Mouse (Mus musculus) E14TG2a.4 (cell line): Measurements from ENCODE around the gene Ceacam16.

Source experiments
- CTCF ChIP-seq: conservative IDR thresholded peaks from 2 replicates; pipeline ENCODE4 v1.5.1; 2014; ENCODE audit warnings: low read length
- NANOG ChIP-seq: IDR thresholded peaks from 2 replicates; pipeline ENCODE4 v1.6.1; 2014; ENCODE audit warnings: borderline replicate concordance, low read length, mixed read lengths
- POU5F1 ChIP-seq: IDR thresholded peaks from 2 replicates; pipeline ENCODE4 v1.6.1; 2014; ENCODE audit warnings: low read length, borderline replicate concordance

DNA sequence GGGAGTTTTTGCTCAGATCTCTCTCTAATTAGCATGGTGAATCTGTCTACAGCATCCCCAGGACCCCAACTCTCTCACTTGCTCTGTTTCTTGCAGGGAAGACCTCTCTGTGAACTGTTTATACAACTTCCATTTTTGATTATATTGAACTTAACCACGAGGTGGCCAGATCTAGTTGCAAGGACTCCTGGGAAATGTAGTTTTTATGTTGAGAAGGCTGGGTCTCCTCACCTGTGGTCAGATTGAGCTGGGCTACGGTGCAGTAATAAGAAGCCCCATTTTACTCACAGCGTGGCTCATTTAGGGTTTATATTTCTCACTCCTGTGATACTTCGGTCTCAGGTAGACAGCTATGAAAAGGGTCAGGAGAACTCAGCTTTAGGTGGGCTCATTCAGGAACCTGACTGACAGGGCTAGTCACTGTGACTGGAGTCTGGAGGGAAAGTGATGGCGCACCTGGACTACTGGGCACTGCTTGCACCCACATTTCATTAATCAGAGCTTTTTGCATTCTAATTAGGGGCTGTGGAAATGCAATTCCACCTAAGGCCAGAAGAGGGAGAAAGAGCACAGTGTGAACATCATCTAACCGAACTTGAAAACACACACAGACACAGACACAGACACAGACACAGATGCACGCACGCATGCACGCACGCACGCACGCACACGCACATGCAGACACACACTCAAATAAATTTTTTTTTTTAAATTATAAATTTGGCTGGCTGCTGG, 15.0 kb upstream of the Ceacam16 start:
- peak; percentile 94 for TF ChIP-seq CTCF
- TF ChIP-seq NANOG, result no peak
- TF ChIP-seq POU5F1, result no peak
